Mouse (Mus musculus): ENCODE results near the gene Vwa8.

DNA sequence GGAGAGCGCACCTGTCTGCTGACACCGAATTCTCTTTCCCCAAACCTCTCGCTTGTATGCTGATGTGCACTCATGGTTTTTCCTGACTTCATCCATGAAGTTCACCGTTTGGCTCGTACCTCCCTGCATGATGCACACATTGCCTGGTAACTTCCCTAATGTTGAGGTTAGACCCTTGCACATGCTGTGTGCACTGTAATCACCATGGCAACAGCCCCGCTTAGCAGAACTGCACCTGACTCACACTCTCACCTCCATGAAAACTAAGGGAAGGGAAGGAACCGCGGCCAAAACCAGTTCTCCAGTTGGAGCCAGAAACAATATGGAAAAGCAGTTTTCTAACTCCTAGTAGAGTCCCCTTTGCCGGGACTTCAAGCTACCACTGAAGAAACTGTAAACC is 294.8 kb downstream of the Vwa8 start:
- TF ChIP-seq GATA1 (IDR thresholded peaks at IDR 0.05; ENCODE audit: low read length) (no peak), TAL1 (IDR thresholded peaks at IDR 0.05; ENCODE audit: low read length) (no peak)
